Mouse (Mus musculus) CH12.LX (cell line): ENCODE measurements around the gene Vps45. TPM values are rescaled to one million over a fixed set of nuclear protein-coding genes. Genes with fewer than 3 reads are reported as not detected.

ENCODE experiments used
- DNase-seq: peaks from one replicate; pipeline ENCODE4 v3.0.0-alpha.2; 2013; ENCODE audit errors: extremely low read depth
- H3K27ac ChIP-seq: 2 replicates; pipeline ENCODE4 v1.5.1; 2012; ENCODE audit warnings: low read depth, mild to moderate bottlenecking, control low read depth, moderate library complexity; ENCODE audit not compliant: insufficient read depth
- H3K27me3 ChIP-seq: replicated peaks from 2 replicates; pipeline ENCODE3; 2012; ENCODE audit warnings: inconsistent platforms
- H3K36me3 ChIP-seq, 2 experiments: replicated peaks in 1 of 2; 2 replicates each; pipeline versions ENCODE3 to v1.6.1; 2012; ENCODE audit warnings: inconsistent platforms in 1 of 2, low read length in 1 of 2, mild to moderate bottlenecking in 1 of 2, mixed read lengths in 1 of 2, moderate library complexity in 1 of 2; ENCODE audit not compliant: control insufficient read depth in 1 of 2, insufficient read depth in 1 of 2
- H3K4me1 ChIP-seq, 2 experiments: 2 replicates each; pipeline ENCODE4 v1.6.1; 2012; ENCODE audit warnings: inconsistent platforms in 1 of 2, moderate library complexity in 1 of 2; ENCODE audit not compliant: insufficient read depth in 2 of 2, control insufficient read depth in 1 of 2
- H3K4me2 ChIP-seq: 2 replicates; pipeline ENCODE4 v1.6.1; 2012; ENCODE audit warnings: low read depth, mild to moderate bottlenecking, control low read depth; ENCODE audit not compliant: poor library complexity, insufficient read depth, severe bottlenecking
- H3K4me3 ChIP-seq, 3 experiments: fragments of 150-350 bp in 1 of 3; sonication (generic) in 1 of 3; replicated peaks in 1 of 3; 2 replicates each; pipeline versions ENCODE3 to v1.5.1; 2011 to 2012; ENCODE audit warnings: low read depth in 2 of 3, low read length in 2 of 3, mild to moderate bottlenecking in 2 of 3, moderate library complexity in 2 of 3, control low read depth in 1 of 3, improper control_type of control experiment in 1 of 3, inconsistent platforms in 1 of 3, mixed read lengths in 1 of 3; ENCODE audit not compliant: poor library complexity in 1 of 3
- H3K79me2 ChIP-seq: replicated peaks from 2 replicates; pipeline ENCODE4 v1.6.1; 2012; ENCODE audit warnings: mild to moderate bottlenecking, moderate library complexity; ENCODE audit not compliant: control insufficient read depth, poor library complexity, insufficient read depth, severe bottlenecking; ENCODE audit errors: extremely low read depth
- H3K9ac ChIP-seq: 2 replicates; pipeline ENCODE4 v1.6.1; 2012; ENCODE audit warnings: low read depth, mild to moderate bottlenecking, control low read depth, moderate library complexity; ENCODE audit not compliant: insufficient read depth
- H3K9me3 ChIP-seq: replicated peaks from 2 replicates; pipeline ENCODE3; 2012; ENCODE audit warnings: low read length, inconsistent platforms, mixed read lengths
- CHD1 ChIP-seq: IDR thresholded peaks from 2 replicates; pipeline ENCODE4 v1.6.1; 2012; ENCODE audit warnings: low read depth, low read length, improper control_type of control experiment, inconsistent platforms
- CHD2 ChIP-seq: IDR thresholded peaks from 2 replicates; pipeline ENCODE4 v1.6.1; 2011; ENCODE audit warnings: low read length, improper control_type of control experiment
- E2F4 ChIP-seq: IDR thresholded peaks from 2 replicates; pipeline ENCODE4 v1.6.1; 2011; ENCODE audit warnings: low read depth, low read length, improper control_type of control experiment; ENCODE audit not compliant: insufficient replicate concordance
- ELF1 ChIP-seq: IDR thresholded peaks from 2 replicates; pipeline ENCODE4 v1.6.1; 2014; ENCODE audit warnings: low read depth, mild to moderate bottlenecking, inconsistent platforms, low read length, improper control_type of control experiment
- EP300 ChIP-seq: IDR thresholded peaks from 2 replicates; pipeline ENCODE4 v1.6.1; 2011; ENCODE audit warnings: low read length, improper control_type of control experiment
- ETS1 ChIP-seq: conservative IDR thresholded peaks from 2 replicates; pipeline ENCODE4 v1.6.1; 2012; ENCODE audit warnings: low read depth, mild to moderate bottlenecking, inconsistent platforms, low read length, improper control_type of control experiment, moderate library complexity
- GABPA ChIP-seq: IDR thresholded peaks from 2 replicates; pipeline ENCODE4 v1.6.1; 2012; ENCODE audit warnings: low read depth, low read length, improper control_type of control experiment, inconsistent platforms; ENCODE audit not compliant: insufficient replicate concordance
- HCFC1 ChIP-seq: IDR thresholded peaks from 2 replicates; pipeline ENCODE4 v1.6.1; 2012; ENCODE audit warnings: low read depth, mild to moderate bottlenecking, inconsistent platforms, low read length, improper control_type of control experiment
- JUN ChIP-seq: IDR thresholded peaks from 2 replicates; pipeline ENCODE4 v1.6.1; 2011; ENCODE audit warnings: low read depth, mild to moderate bottlenecking, low read length, improper control_type of control experiment, moderate library complexity; ENCODE audit not compliant: insufficient read depth
- KAT2A ChIP-seq: IDR thresholded peaks from 2 replicates; pipeline ENCODE4 v1.6.1; 2012; ENCODE audit warnings: low read length, improper control_type of control experiment, inconsistent platforms; ENCODE audit not compliant: insufficient replicate concordance
- MAX ChIP-seq: IDR thresholded peaks from 2 replicates; pipeline ENCODE4 v1.6.1; 2011; ENCODE audit warnings: low read length, improper control_type of control experiment
- MAZ ChIP-seq: IDR thresholded peaks from 2 replicates; pipeline ENCODE4 v1.6.1; 2012; ENCODE audit warnings: low read depth, mild to moderate bottlenecking, inconsistent platforms, low read length, improper control_type of control experiment, moderate library complexity
- MXI1 ChIP-seq: IDR thresholded peaks from 2 replicates; pipeline ENCODE4 v1.6.1; 2011; ENCODE audit warnings: mild to moderate bottlenecking, low read depth, low read length, improper control_type of control experiment
- MYC ChIP-seq: IDR thresholded peaks from 2 replicates; pipeline ENCODE4 v1.6.1; 2011; ENCODE audit warnings: low read depth, mild to moderate bottlenecking, improper control_type of control experiment, low read length
- NELFE ChIP-seq: IDR thresholded peaks from 2 replicates; pipeline ENCODE4 v1.6.1; 2011; ENCODE audit warnings: low read depth, low read length, improper control_type of control experiment
- NRF1 ChIP-seq: IDR thresholded peaks from 2 replicates; pipeline ENCODE4 v1.6.1; 2014; ENCODE audit warnings: low read depth, mild to moderate bottlenecking, inconsistent platforms, low read length, improper control_type of control experiment, moderate library complexity
- PAX5 ChIP-seq: IDR thresholded peaks from 2 replicates; pipeline ENCODE4 v1.6.1; 2012; ENCODE audit warnings: low read length, inconsistent platforms, mixed read lengths
- POLR2A ChIP-seq: IDR thresholded peaks from 2 replicates; pipeline ENCODE4 v1.6.1; 2011; ENCODE audit warnings: low read depth, mild to moderate bottlenecking, improper control_type of control experiment, low read length
- POLR2AphosphoS2 ChIP-seq: IDR thresholded peaks from 2 replicates; pipeline ENCODE4 v1.6.1; 2011; ENCODE audit warnings: low read depth, low read length, improper control_type of control experiment
- RAD21 ChIP-seq: IDR thresholded peaks from 2 replicates; pipeline ENCODE4 v1.6.1; 2011; ENCODE audit warnings: low read depth, mild to moderate bottlenecking, low read length, improper control_type of control experiment, moderate library complexity
- RCOR1 ChIP-seq: conservative IDR thresholded peaks from 2 replicates; pipeline ENCODE4 v1.6.1; 2012; ENCODE audit warnings: low read depth, mild to moderate bottlenecking, inconsistent platforms, low read length, improper control_type of control experiment
- SMC3 ChIP-seq: IDR thresholded peaks from 2 replicates; pipeline ENCODE4 v1.6.1; 2011; ENCODE audit warnings: low read depth, low read length, improper control_type of control experiment
- TCF12 ChIP-seq: IDR thresholded peaks from 2 replicates; pipeline ENCODE4 v1.6.1; 2014; ENCODE audit warnings: low read depth, mild to moderate bottlenecking, inconsistent platforms, low read length, improper control_type of control experiment
- UBTF ChIP-seq: IDR thresholded peaks from 2 replicates; pipeline ENCODE4 v1.6.1; 2012; ENCODE audit warnings: low read depth, mild to moderate bottlenecking, inconsistent platforms, low read length, improper control_type of control experiment, moderate library complexity
- USF1 ChIP-seq: IDR thresholded peaks from 2 replicates; pipeline ENCODE4 v1.6.1; 2014; ENCODE audit warnings: low read depth, mild to moderate bottlenecking, inconsistent platforms, low read length, improper control_type of control experiment
- USF2 ChIP-seq: conservative IDR thresholded peaks from 2 replicates; pipeline ENCODE4 v1.6.1; 2011; ENCODE audit warnings: low read depth, low read length, improper control_type of control experiment
- ZC3H11A ChIP-seq: IDR thresholded peaks from 2 replicates; pipeline ENCODE4 v1.6.1; 2012; ENCODE audit warnings: low read depth, mild to moderate bottlenecking, inconsistent platforms, low read length, improper control_type of control experiment
- ZKSCAN1 ChIP-seq: IDR thresholded peaks from 2 replicates; pipeline ENCODE4 v1.6.1; 2012; ENCODE audit warnings: low read depth, inconsistent platforms, low read length, improper control_type of control experiment, borderline replicate concordance
- ZMIZ1 ChIP-seq: IDR thresholded peaks from 2 replicates; pipeline ENCODE4 v1.6.1; 2012; ENCODE audit warnings: low read depth, mild to moderate bottlenecking, inconsistent platforms, low read length, improper control_type of control experiment
- ZNF384 ChIP-seq: IDR thresholded peaks from 2 replicates; pipeline ENCODE4 v1.6.1; 2012; ENCODE audit warnings: low read depth, low read length, improper control_type of control experiment, inconsistent platforms
- dilution Hi-C: fragments of 300-500 bp; cut with MboI; formaldehyde crosslinking; loops from 2 replicates; pipeline ENCODE4 v1.14.3; 2020; ENCODE audit warnings: low sequenced_read_pairs; ENCODE audit not compliant: extremely low pct_unique_long_range_greater_than_20kb, extremely low pct_ligation_motif_present
- in situ Hi-C: fragments of 300-500 bp; cut with MboI; formaldehyde crosslinking; loops from 3 replicates; pipeline ENCODE4 v1.14.3; 2019; ENCODE audit warnings: low sequenced_read_pairs, low pct_ligation_motif_present, low pct_unique_long_range_greater_than_20kb, mixed read lengths
- polyA plus RNA-seq: library from polyadenylated mRNA; unstranded; fragments of >175 nt; gene quantifications from 2 replicates; pipeline ENCODE4 v1.2.1, GENCODE M21; 2012; ENCODE audit warnings: low read depth; ENCODE audit not compliant: insufficient read length
- total RNA-seq, 2 experiments: library from RNA; depleted of rRNA; stranded (reverse); fragments of 300-350 nt in 1 of 2; fragments of >200 nt in 1 of 2; gene quantifications; 2 replicates each; pipeline ENCODE4 v1.2.3; 2012 to 2014

The Vps45 gene
- total and polyA plus RNA-seq, 3 experiments = 16.2 to 20.8 (median 16.8) TPM

- Histone ChIP-seq H3K27ac (no peak overlapping the region), H3K9me3 (no peaks in the 10 kb centered on the region), H3K4me3 (no peak overlapping the region), H3K79me2 (peaks cover 7% of the 10 kb centered on the region; the same call in 1 of the 2 replicates), H3K27me3 (peaks cover 4% of the 10 kb centered on the region), H3K4me2 (no peak overlapping the region), H3K9ac (no peak overlapping the region), H3K36me3 (peaks cover 22 to 35% of the 10 kb centered on the region in 2 experiments), H3K4me1 (peaks cover 36 to 83% of the 10 kb centered on the region in 2 experiments)
- DNase-seq = no peak
- dilution Hi-C loops (no loop called here), in situ Hi-C loops (loop anchor here (5.0 kb wide), 1 partner anchor 49 kb away; no protein-coding TSS in a partner anchor)
- TF ChIP-seq GABPA = no peak
- no peak for TF ChIP-seq UBTF
- no peak for TF ChIP-seq POLR2AphosphoS2
- no peak for TF ChIP-seq ETS1
Observed at GRCm38 (mm10) chr3:95992990-95993603, 65.2 kb downstream of the Vps45 start.

- peak; percentile 70 for DNase-seq
- in situ Hi-C loops (loop anchor here (5.0 kb wide), 1 partner anchor 52 kb away; no protein-coding TSS in a partner anchor), dilution Hi-C loops (no loop called here)
- Histone ChIP-seq H3K4me2 (peak overlapping the region; percentile 24; the same call in 1 of the 2 replicates), H3K9me3 (no peaks in the 10 kb centered on the region), H3K27ac (peak overlapping the region; percentile 81), H3K36me3 (peaks cover 22 to 35% of the 10 kb centered on the region in 2 experiments), H3K79me2 (peaks cover 7% of the 10 kb centered on the region; the same call in 1 of the 2 replicates), H3K4me3 (peak overlapping the region in 1 of 3 experiments; percentile 10), H3K9ac (peak overlapping the region; percentile 7; the same call in 1 of the 2 replicates), H3K4me1 (peaks cover 42 to 88% of the 10 kb centered on the region in 2 experiments), H3K27me3 (peaks cover 4% of the 10 kb centered on the region)
- peak; percentile 18; the same call in 1 of the 2 replicates for TF ChIP-seq NRF1
- TF ChIP-seq E2F4 = no peak
- TF ChIP-seq JUN = peak; percentile 15; the same call in 1 of the 2 replicates
- TF ChIP-seq MAX = peak; percentile 45; the same call in 1 of the 2 replicates
- TF ChIP-seq EP300 = peak; percentile 82
- 0 out of 2 replicates have a peak, but pooled peaks have one; percentile 15 for TF ChIP-seq ELF1
- no peak for TF ChIP-seq ZC3H11A
- TF ChIP-seq TCF12 = peak; percentile 49; the same call in 1 of the 2 replicates
- TF ChIP-seq HCFC1 = 0 out of 2 replicates have a peak, but pooled peaks have one; percentile 11
- TF ChIP-seq PAX5 = no peak
- no peak for TF ChIP-seq USF1
- TF ChIP-seq ZNF384 = no peak
- no peak for TF ChIP-seq ZMIZ1
- no peak for TF ChIP-seq RAD21
- TF ChIP-seq KAT2A = no peak
- no peak for TF ChIP-seq NELFE
- TF ChIP-seq CHD2 = 0 out of 2 replicates have a peak, but pooled peaks have one; percentile 34
- 0 out of 2 replicates have a peak, but pooled peaks have one; percentile 42 for TF ChIP-seq RCOR1
- no peak for TF ChIP-seq SMC3
- peak; percentile 70; the same call in 1 of the 2 replicates for TF ChIP-seq CHD1
- peak; percentile 44; the same call in 1 of the 2 replicates for TF ChIP-seq MXI1
- no peak for TF ChIP-seq ZKSCAN1
- TF ChIP-seq UBTF = peak; percentile 54; the same call in 1 of the 2 replicates
- no peak for TF ChIP-seq POLR2A
- no peak for TF ChIP-seq MAZ
- peak; percentile 42; the same call in 1 of the 2 replicates for TF ChIP-seq MYC
- peak; percentile 56 for TF ChIP-seq ETS1
- TF ChIP-seq USF2 = no peak
Observed at GRCm38 (mm10) chr3:95990413-95990941, 67.8 kb downstream of the Vps45 start.
